Mouse (Mus musculus) CD4-positive helper T cell, adult 2 months (primary cell): ENCODE results near the gene Ppfibp1.

ENCODE experiments used
- DNase-seq: peaks from one replicate; pipeline ENCODE4 v3.0.0-alpha.2; 2012; ENCODE audit warnings: low read depth, missing footprints, low spot score

Gene Ppfibp1

GRCm38 (mm10) chr6:146995391-146995790 lies 107.1 kb downstream of the Ppfibp1 start:
- DNase-seq = no peak

GRCm38 (mm10) chr6:146995878-146996277 lies 107.6 kb downstream of the Ppfibp1 start:
- no peak for DNase-seq

GRCm38 (mm10) chr6:146997006-146997405 lies 108.7 kb downstream of the Ppfibp1 start:
- no peak for DNase-seq

- no peak for DNase-seq
Measured at GRCm38 (mm10) chr6:146998710-146999109, 110.4 kb downstream of the Ppfibp1 start.

GRCm38 (mm10) chr6:146999302-146999701 lies 111.0 kb downstream of the Ppfibp1 start:
- no peak for DNase-seq

- no peak for DNase-seq
Measured at GRCm38 (mm10) chr6:146999755-147000154, 111.5 kb downstream of the Ppfibp1 start.

- DNase-seq = peak; percentile 41
Measured at GRCm38 (mm10) chr6:147008148-147008547, 119.9 kb downstream of the Ppfibp1 start.

GRCm38 (mm10) chr6:147010358-147010757 lies 122.1 kb downstream of the Ppfibp1 start:
- no peak for DNase-seq

GRCm38 (mm10) chr6:147010811-147011520 lies 122.7 kb downstream of the Ppfibp1 start:
- DNase-seq = no peak

GRCm38 (mm10) chr6:147011555-147011954 lies 123.3 kb downstream of the Ppfibp1 start:
- DNase-seq = no peak

GRCm38 (mm10) chr6:147011977-147012376 lies 123.7 kb downstream of the Ppfibp1 start:
- no peak for DNase-seq

GRCm38 (mm10) chr6:147013546-147013945 lies 125.3 kb downstream of the Ppfibp1 start:
- no peak for DNase-seq

- no peak for DNase-seq
Measured at GRCm38 (mm10) chr6:147017906-147018305, 129.6 kb downstream of the Ppfibp1 start.

- DNase-seq = no peak
Measured at GRCm38 (mm10) chr6:147018364-147018763, 130.1 kb downstream of the Ppfibp1 start.

GRCm38 (mm10) chr6:147021181-147021580 lies 132.9 kb downstream of the Ppfibp1 start:
- no peak for DNase-seq

- DNase-seq = no peak
Measured at GRCm38 (mm10) chr6:147022375-147023132, 134.3 kb downstream of the Ppfibp1 start.

- DNase-seq = no peak
Measured at GRCm38 (mm10) chr6:147023133-147023395, 134.8 kb downstream of the Ppfibp1 start.

GRCm38 (mm10) chr6:147023568-147023967 lies 135.3 kb downstream of the Ppfibp1 start:
- no peak for DNase-seq

GRCm38 (mm10) chr6:147024761-147025160 lies 136.5 kb downstream of the Ppfibp1 start:
- no peak for DNase-seq

- no peak for DNase-seq
Measured at GRCm38 (mm10) chr6:147028396-147028795, 140.1 kb downstream of the Ppfibp1 start.

- DNase-seq = no peak
Measured at GRCm38 (mm10) chr6:147029591-147029990, 141.3 kb downstream of the Ppfibp1 start.

GRCm38 (mm10) chr6:147030096-147030885 lies 142.0 kb downstream of the Ppfibp1 start:
- no peak for DNase-seq
